Mouse (Mus musculus): ENCODE data around the gene Cutc. TPM values are rescaled to one million over a fixed set of nuclear protein-coding genes. Genes with fewer than 3 reads are reported as not detected.

The Cutc gene
- total RNA-seq (2021) = 10 to 100 TPM in 1 of 2 experiments, 1 to 10 TPM in 1; 9.5 to 12.7 TPM
- long read RNA-seq, experiment 1, transcript Cutc-202 (9 exons, 1,233 nt) = major isoform, 8 of 12 reads
- long read RNA-seq, experiment 1, partial matches to known transcripts = 0 of 12 reads
- long read RNA-seq, experiment 1, other reads (novel, unspliced or antisense) = 3 of 12 reads
- long read RNA-seq, experiment 2, transcript Cutc-202 (9 exons, 1,233 nt) = major isoform, 8 of 15 reads
- long read RNA-seq, experiment 2, partial matches to known transcripts = 0 of 15 reads
- long read RNA-seq, experiment 2, other reads (novel, unspliced or antisense) = 5 of 15 reads

GRCm38 (mm10) chr19:43752489-43753225 is at the start of gene Cutc, which contains the start of gene Cox15:
Gene Cutc (plus strand): TSS chr19:43752996.
Gene Cox15 (minus strand): TSS chr19:43753000.
- DNase-seq = peak; percentile 98 to 99
- intact Hi-C loops (cut with DNase I) = loop anchor here (5.0 kb wide), 1 partner anchor 60 kb away; no protein-coding TSS in a partner anchor

GRCm38 (mm10) chr19:43704211-43704610 is 48.6 kb upstream of the Cutc start:
- intact Hi-C loops (cut with DNase I) = no loop called here
- DNase-seq = no peak

GRCm38 (mm10) chr19:43704787-43705497 is 47.9 kb upstream of the Cutc start:
- intact Hi-C loops (cut with DNase I) = no loop called here
- DNase-seq = no peak

GRCm38 (mm10) chr19:43708206-43708605 is 44.6 kb upstream of the Cutc start:
- intact Hi-C loops (cut with DNase I) = no loop called here

GRCm38 (mm10) chr19:43709317-43709716 is 43.5 kb upstream of the Cutc start:
- no peak for DNase-seq
- intact Hi-C loops (cut with DNase I) = no loop called here

More at GRCm38 (mm10) chr19:43708206-43708605, 44.6 kb upstream of the Cutc start:
- no peak for DNase-seq

GRCm38 (mm10) chr19:43711159-43711916 is 41.5 kb upstream of the Cutc start:
- DNase-seq = no peak
- intact Hi-C loops (cut with DNase I) = no loop called here

GRCm38 (mm10) chr19:43711971-43712370 is 40.8 kb upstream of the Cutc start:
- intact Hi-C loops (cut with DNase I) = no loop called here
- DNase-seq = no peak

- no peak for DNase-seq
- intact Hi-C loops (cut with DNase I) = no loop called here
Observed at GRCm38 (mm10) chr19:43720061-43720460, 32.7 kb upstream of the Cutc start.

GRCm38 (mm10) chr19:43722891-43723290 is 29.9 kb upstream of the Cutc start:
- DNase-seq = no peak
- intact Hi-C loops (cut with DNase I) = no loop called here

- no peak for DNase-seq
- intact Hi-C loops (cut with DNase I) = no loop called here
Observed at GRCm38 (mm10) chr19:43723501-43723900, 29.3 kb upstream of the Cutc start.

GRCm38 (mm10) chr19:43724194-43724593 is 28.6 kb upstream of the Cutc start:
- DNase-seq = no peak
- intact Hi-C loops (cut with DNase I) = no loop called here

- intact Hi-C loops (cut with DNase I) = no loop called here
Observed at GRCm38 (mm10) chr19:43724821-43725220, 28.0 kb upstream of the Cutc start.

GRCm38 (mm10) chr19:43726510-43727146 is 26.2 kb upstream of the Cutc start:
- no peak for DNase-seq
- intact Hi-C loops (cut with DNase I) = no loop called here

More at GRCm38 (mm10) chr19:43724821-43725220, 28.0 kb upstream of the Cutc start:
- DNase-seq = no peak

- DNase-seq = peak; percentile 25 to 36
- intact Hi-C loops (cut with DNase I) = no loop called here
Observed at GRCm38 (mm10) chr19:43729296-43730036, 23.3 kb upstream of the Cutc start.

GRCm38 (mm10) chr19:43730037-43730428 is 22.8 kb upstream of the Cutc start:
- intact Hi-C loops (cut with DNase I) = no loop called here
- DNase-seq = no peak

- intact Hi-C loops (cut with DNase I) = no loop called here
- no peak for DNase-seq
Observed at GRCm38 (mm10) chr19:43731157-43731556, 21.6 kb upstream of the Cutc start.

GRCm38 (mm10) chr19:43738409-43738808 is 14.4 kb upstream of the Cutc start:
- intact Hi-C loops (cut with DNase I) = no loop called here
- no peak for DNase-seq

- DNase-seq = no peak
- intact Hi-C loops (cut with DNase I) = no loop called here
Observed at GRCm38 (mm10) chr19:43743401-43743800, 9.4 kb upstream of the Cutc start.

- no peak for DNase-seq
- intact Hi-C loops (cut with DNase I) = no loop called here
Observed at GRCm38 (mm10) chr19:43745740-43746139, 7.1 kb upstream of the Cutc start.
